Mouse (Mus musculus): ENCODE data around the gene Vps33a.

Gene Vps33a

DNA sequence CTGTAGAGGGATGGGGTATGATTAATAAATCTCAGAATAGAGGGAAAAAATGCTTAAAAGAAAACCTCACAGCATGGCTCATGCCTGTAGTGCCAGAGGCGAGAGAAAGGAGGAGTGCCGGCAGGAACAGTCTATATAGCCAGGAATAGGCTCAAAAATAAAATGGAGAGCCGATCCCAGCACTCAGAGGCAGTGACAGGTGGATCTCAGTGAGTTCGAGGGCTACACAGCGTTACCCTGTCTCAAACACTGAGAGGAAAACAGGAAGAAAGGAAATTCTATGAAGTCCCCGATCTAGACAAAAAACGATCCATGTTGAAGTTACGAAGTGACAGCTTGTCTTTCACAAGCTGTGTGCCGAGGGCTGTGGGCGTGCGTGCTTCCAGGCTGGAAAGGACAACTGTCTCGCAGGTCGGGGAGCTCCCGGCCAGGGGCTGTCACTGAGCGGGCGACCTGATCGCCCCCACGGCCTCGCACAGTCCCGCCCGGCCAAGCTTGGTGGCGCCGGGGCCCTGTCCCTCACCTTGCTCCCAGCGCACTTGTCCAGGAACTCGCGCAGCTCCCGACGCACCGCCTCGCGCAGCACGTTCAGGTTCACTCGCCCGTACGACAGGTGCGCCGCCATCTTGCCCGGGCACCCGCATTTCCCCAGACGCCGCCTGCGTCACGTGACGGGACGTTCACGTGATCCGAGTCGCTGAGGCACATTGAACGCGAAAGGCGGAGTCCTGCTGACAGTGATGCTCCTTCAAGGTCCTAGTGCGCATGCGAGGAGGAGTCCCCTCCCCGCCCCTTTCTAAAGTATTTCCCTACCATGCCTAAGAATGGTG is at the start of gene Vps33a:
Vps33a (minus strand) TSS at position 682 of the 830 bp plus-strand sequence.
- peak; percentile 99 for DNase-seq

DNA sequence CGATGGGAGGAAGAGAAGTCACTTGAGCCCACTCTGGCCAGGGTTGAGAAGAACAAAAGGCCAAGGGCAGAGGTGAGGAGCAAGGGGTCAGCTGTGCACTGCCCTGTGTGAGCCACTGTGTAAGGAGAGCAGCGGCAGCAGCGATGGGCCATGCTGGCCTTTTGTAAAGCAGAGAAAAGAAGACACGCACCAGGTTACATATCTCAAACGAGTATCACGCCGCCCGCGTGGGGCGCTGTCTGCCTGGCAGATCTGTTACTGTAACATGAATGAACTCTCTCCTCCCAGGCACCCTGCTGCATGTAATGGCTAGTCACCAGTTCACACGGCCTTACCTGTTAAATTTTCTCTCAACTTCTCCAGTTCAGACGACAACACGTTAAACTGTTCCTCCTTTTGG is 49.6 kb upstream of the Vps33a start:
- DNase-seq: peak; percentile 66 to 83

DNA sequence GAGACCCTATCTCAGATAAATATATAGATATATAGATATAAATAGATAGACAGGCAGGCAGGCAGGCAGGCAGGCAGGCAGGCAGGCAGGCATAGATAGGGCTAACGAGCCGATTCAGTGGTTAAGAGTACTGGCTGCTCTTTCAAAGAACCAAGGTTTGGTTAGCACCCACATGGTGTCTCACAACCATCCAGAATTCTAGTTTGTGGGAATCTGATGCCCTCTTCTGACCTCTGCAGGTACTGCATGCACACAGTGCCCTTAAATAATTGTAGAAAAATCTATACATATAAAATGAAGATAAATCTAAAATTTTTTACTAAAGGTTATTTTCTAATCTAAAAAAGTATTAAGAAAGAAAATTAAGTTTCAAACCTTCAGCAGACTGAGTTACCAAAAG is 45.7 kb upstream of the Vps33a start:
- peak; percentile 38 to 59 for DNase-seq

DNA sequence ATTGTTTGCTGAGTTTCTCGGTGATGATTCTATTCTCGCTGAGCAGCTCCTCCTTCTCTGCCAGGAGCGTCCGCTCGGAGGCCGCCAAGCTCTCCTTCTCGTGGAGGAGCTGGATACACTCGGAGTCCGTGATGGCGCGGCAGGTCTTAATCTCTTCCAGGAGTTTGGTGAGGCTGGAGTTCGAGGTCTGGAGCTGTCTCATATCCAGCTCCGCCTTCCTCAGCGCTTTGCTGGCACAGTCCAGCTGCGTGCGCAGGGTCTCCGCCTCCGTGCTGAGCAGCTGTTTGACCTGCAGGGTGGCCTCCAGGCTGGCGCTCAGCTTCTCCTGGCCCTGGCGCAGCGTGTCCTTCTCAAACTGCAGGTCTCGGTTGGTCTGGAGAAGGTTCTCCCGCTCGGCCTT is 41.4 kb upstream of the Vps33a start:
- DNase-seq: no peak

DNA sequence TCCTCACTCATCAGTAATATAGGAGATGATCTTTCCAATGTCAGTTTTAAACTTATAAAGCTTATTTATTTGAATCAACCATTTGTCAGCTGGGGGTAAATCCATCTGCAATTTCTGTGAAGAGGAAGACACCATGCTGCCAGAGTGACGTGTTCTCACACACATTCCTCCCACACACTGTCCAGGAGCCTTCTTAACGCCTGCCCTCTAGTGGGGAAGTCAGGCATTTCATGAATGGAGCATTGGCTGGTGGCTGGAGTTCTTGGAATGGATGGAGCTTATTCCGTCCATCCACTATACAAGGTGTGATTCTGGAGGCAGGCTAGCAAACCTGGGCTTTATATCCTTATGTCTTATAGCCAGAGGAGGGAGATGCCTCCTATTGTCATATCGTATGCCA is 37.0 kb upstream of the Vps33a start:
- DNase-seq: peak; percentile 87 to 91

DNA sequence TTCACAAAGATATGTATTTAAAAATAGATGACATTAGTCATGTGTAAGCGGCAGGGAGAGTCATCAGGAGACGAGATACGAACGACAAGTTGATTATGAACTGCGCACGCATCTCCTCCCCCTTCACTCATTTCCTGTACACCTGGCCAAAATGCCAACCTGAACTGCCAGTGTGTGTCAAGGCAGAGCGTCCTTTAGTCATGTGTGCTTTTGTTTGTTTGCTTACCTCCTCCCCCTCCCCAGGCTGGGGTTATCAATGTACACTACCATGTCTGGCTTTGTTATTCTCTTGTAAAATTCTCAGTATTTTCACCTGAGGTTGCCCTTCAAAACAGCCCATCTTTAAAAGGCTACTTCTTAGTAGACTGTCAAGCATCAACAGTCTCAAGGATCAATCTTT is 36.6 kb upstream of the Vps33a start:
- DNase-seq: no peak

DNA sequence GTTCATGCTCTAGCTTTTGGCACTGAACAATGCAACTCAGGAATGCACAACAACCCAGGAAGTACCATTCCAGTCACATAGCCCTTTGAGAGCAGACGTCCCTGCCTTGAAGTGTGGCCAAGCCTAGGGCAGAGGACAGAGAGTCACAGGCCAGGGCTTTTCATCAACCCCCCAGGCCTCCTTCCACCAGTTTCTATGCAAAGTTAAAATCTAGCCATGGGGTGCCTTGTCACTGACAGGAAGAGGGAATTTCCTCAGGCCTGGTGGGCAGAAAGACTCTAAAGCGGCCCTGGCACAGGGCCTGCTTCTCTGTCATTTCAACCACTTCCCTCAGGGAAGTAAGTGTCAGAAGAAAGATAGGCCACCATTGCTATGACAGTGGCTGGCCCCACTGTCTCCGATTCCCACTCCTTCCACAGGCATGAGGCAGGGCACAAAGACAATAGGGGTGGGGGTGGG is 34.4 kb upstream of the Vps33a start:
- no peak for DNase-seq

DNA sequence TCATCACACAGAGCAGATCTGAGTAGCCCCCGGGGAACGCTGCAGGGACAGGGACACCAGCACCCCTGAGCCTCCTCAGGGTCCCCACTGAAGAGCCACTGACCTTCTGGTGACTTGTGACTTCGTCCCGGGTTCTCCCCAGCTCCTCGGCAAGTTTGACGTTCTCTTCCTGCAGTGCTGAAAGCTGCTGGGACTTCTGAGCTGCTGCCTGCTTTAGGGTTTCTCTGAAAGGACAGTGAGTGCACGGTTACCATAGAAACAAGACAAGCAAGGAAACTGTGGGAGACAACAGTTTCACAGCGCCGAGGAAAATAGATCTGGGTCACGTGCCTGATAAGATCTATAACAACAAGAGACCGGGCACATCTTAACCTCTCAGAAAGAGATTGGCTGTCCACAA is 30.7 kb upstream of the Vps33a start:
- no peak for DNase-seq

DNA sequence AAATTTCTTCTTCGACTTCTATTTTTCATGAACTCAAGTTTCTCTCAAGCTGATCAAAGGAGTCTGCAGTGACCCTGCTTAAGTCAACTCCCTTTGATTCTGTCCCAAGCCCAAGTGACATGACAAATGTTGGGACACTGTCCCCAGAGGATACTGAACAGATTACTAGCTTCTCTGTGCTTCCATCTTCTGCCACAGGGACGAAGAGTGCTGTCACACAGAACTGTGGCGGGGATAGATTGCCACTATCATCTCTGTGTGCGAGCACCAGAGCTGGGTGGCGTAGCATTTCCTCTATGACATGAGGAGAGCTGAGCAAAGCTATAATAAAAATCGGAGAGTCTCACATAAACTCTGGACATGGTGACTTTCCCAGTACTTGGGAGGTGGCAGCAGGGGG is 29.3 kb upstream of the Vps33a start:
- DNase-seq: no peak

DNA sequence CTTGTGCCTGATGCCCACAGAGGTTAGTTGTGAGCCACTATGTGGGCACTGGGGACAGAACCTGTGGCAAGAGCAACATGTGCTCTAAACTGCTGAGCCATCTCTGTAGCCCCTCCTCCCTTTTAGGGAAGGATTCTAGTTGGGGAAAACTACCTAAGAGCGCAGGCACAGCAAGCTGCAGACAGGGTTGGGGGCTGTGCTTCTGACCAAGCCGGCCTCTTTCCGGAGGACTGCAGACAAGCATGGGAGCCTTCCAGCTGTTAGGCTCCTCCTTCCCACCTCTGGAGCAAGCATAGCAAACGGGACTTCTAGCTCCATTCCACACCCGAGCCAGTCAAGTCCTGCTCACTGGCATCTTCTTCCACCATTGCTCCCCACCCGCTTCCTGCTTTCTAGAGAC is 26.5 kb upstream of the Vps33a start:
- DNase-seq: no peak

DNA sequence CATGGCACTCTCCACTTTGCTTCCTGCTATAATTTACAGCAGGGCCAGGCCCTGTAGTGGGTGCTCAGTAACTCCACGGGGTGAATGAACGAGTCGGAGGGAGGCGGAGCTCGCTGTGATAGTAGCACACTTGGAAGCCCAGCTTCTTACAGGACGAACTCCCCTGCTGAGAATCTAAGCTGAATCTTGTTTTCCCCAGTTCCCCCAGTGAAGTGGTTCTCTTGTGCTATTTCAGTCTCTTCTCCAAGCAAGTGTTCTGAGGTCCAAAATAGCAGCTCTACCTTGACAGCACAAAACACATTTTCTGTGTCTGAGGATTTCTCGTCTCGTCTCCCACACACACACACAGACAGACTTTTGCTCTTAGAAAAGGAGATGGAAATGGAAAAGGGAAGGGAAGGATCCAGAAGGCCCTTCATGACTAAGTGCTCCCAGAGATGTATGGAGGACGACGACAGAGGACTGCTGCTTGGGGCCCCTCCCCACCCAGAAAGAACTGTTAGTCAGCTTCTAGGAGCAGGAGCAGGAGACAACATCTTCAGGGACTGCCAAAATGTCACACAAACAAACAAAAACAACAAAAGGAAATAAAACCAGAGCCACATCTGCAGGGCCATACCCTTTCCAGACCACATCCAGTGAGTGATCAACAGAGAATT is 20.9 kb upstream of the Vps33a start:
- no peak for DNase-seq

DNA sequence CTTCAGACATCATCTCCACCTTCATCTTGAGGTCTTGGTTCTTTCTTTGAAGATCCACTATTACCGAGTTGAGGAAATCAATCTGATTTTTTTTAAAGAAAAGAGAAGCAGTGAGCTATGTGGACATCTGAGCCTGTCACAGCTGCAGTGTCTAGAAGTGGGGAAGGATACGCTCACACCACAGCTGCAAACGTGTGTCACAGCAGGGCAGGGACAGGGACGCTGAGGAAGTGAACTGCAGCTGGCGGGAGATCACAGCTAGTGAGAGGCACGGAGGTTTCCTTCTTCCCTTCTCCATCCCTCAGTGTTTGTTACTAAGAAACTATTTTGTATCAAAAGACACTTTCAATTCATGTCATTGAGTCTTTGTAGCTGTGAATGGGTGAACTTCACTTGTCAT is 7.2 kb upstream of the Vps33a start:
- no peak for DNase-seq

DNA sequence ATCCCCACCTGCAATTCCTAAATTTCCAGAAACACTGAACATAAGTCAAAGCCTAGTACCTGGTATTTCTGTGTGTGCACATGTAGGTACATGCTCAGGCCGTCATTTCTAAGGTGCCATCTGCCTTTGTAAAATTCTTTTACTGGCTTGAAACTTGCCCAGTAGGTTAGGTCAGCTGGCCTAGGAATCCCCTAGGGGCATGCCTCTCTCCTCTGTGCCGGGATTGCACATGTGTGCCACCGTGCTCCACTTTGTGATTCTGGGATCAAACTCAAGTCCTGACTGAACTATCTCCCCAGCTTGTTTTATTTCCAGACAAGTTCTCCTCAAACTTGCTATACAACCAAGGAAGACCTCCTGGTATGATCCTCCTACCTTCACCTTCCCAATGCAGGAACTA is 3.9 kb upstream of the Vps33a start:
- no peak for DNase-seq

DNA sequence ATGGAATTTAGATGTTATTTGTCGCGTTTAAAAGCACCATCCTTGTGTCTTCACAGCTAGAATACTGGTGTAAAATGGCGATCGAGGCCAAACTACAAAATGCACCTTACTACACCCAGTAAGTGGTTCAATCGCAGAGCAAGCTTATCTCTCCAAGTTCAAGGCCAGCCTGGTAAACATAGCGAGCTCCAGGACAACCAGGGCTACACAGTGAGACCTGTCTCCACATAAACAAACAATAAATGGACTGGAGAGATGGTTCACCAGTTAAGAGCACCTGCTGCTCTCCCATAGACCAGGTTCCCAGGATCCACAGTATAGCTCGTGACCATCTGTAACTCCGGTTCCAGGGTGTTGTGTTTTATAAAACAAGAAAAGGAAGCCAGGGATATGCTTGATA is 524 bp upstream of the Vps33a start:
- DNase-seq: no peak

DNA sequence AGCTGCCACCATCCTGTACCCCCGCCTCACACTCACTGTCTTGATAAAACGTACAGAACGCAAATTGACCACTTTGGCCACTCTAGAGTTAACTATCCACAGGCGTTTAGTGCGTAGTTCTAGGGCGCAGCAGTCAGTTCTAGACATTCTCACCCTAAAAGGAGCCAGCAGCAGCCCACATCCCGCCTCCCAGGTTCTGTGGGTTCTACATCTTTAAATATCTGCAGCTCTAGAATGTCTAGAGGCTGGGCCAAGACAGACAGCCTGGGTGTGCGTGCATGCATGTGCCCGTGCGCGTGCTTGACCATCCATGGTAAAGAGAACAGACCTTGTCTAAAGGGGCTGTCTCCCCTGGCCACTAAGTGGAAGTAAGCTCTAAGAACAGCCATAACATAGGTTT is 11.7 kb downstream of the Vps33a start:
- no peak for DNase-seq

DNA sequence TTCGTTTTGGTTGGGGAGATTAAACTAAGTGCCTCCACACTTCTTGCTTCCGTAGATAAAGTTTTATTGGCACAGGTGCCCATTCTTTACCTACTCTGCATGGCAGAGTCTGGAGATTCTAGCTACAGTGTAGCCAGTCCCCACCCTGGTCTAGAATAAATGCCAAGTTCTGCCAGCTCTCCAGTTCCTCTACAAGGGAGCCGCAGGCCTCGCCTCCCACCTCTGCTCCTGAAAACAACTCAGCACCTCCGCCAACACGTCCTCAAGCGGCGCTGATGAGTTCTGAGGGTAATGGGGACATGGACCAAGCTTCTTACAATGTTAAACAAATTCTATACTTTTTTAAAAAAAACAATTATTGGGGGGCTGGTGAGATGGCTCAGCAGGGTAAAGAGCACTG is 13.2 kb downstream of the Vps33a start:
- no peak for DNase-seq

DNA sequence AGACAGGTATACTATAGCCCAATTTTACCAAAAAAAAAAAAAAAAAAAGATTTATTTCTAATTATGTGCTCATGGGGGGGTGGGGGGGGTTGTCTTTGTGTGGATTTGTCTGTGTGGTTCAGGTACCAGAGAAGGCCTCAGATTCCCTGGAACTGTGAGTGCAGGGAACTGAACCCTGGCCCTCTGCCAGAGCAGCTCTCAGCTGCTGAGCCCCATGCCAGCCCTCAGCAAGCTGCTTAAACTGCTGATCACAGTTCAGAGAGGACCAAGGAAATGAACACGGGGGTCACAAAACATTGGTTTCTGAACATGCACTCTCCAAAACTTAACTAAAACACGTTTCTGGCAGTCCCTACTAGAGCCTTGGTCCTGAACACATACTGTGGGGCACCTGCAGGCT is 16.4 kb downstream of the Vps33a start:
- DNase-seq: peak; percentile 89 to 90

DNA sequence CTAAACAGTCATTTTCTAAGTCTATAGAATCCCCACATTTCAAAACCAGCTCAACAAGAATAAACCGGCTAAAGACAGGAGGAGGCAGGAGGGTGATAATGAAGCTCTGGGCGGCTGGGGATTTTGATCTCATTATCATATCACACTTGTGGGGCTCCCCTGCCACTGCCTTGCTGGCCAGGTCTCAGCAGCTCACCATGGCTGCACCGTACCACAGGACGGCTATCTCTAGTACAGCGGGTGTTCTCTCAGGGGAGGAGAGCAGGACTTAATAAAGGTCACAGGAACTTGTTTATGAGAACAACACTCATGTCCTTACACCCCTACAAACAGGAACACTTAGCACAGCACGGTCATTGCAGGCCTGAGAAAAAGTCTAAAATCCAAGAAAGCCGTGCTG is 17.1 kb downstream of the Vps33a start:
- no peak for DNase-seq

DNA sequence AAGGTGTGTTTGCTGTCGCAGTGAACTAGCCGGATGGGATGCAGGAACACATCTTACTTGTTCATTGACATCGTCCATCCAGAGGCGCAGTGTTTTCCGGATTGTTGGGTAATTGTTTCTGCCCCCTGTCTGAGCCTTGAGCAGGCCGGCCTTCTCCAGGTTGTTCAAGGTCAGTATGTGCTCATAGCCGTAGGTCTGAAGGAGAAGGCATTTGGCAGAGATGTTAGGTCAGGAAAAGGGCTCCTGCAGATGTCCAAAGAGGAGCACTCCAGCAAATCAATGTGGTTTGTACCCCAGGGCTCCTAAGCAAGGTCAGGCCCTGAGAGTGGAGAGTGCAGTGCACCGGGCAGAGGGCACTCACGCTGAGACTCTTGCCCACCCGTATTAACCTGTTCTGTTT is 39.0 kb downstream of the Vps33a start:
- no peak for DNase-seq

DNA sequence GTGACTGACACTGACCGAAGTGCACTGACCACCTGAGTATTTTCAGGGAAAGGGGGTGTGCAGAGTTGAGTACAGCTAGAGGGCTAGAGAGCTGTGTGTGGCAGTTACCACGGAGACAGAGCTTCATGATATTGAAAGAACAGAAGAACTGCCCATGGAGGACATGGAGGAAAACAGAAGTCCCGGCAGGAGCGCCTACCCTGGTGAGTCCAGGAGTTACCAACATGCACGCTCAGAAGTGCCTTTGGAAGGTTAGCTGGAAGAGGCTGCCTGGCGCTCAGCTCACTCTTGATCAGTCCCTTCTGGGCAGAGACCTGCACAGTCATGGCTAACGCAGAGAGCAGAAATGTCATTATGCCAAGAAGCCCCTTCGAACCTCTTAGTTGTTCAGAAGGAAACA is 42.8 kb downstream of the Vps33a start:
- no peak for DNase-seq

DNA sequence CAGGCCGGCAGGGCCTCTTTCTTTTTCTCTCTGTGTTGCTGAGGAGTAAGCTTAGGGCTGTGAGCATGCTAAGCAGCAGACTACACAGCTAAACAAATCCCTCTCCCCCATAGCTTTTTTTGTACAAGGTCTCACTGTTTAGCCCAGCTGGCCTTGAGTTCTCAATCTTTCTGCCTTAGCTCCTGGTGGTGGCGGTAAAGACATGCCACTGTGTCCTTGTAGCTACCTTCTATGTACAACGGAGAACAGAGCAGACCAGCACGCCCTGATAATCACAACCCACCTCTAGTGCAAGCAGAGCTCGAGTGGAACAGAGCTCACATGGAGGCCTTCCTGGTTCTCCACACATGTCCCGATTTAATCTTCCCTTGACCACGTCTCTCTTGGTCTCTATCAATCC is 44.2 kb downstream of the Vps33a start:
- no peak for DNase-seq

DNA sequence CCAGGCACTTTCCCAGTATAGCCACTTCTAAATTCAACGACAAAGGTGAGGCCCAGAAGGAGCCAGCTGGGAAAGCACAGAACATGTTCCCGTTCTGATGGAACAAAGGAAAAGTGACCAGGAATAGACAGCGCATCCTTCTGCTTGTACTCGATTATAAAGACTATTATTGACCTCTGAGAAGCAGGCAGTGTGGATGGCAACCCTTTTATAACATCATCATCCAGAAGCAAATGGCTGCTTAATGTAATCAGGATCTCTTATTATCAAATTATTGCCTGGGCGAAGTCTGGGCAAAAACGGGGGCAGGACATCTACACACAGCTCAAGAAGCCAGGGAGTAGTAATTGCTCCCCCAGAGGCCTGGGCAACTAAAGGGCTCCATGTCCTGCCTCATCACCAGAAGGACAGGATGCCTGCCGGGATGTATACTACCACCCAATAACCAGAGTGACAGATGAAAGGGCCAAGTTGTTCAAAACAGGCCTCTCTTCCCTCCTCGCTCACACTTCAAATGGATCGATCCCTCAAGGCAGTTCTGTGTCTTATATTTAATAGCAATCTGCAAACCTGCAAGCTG is 46.8 kb downstream of the Vps33a start:
- no peak for DNase-seq

DNA sequence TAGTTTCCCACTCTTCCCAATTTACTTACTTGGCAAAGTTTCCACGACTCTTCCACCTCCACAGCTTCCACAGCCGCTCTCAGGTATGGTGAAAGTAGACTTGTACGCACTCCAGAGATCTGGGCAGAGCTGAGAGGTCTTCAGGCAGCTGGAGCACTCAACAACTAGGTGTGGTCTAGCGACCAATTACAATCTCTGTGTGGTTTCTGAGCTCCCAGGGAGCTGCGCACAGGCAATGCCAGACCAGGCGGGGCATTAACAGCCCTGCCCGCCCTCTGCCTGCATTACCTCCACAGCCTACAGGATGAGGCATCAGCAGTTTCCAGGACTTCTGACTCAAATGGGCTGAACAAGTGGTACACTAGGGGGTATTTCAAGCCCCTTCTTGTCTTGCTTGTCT is 47.6 kb downstream of the Vps33a start, which contains the start of gene Gm49027:
Gm49027 (minus strand) TSS at position 208 of the 400 bp plus-strand sequence.
- DNase-seq: no peak

DNA sequence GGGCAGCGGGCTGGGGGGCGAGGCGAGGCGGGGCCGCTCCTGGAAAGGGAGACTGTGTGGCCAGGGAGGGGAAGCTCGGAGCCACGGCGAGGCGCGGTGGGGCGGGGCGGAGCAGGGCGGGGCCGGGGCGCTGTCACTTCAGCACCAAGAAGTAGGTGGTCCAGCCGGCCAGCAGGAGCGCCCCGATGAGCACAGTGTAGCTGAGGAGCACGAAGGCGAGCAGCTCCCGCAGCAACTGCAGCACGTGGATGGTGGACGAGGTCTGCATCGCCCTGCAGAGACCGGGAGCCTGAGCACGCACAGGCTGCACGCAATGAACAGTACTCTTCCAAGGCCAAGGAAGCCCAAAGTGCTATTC is 48.5 kb downstream of the Vps33a start:
- DNase-seq: no peak
